Mouse (Mus musculus) liver, embryonic 12.5 days (tissue): ENCODE results near the gene Slc9a2. TPM values are rescaled to one million over a fixed set of nuclear protein-coding genes. Genes with fewer than 3 reads are reported as not detected.
"Not testable (repeated sequence)": the region's sequence is repeated elsewhere in the genome, so short reads cannot be mapped to it uniquely, and the experiment has no call there.

Experiments used
- ATAC-seq: fragments of 200-750 bp; cut with Nextera tagmentation; 2 replicates; pipeline ENCODE4 v1.8.0; 2017; ENCODE audit warnings: moderate number of reproducible peaks, mild to moderate bottlenecking, moderate library complexity
- H3K27ac ChIP-seq: fragments of 300-500 bp; sonication (generic); 2 replicates; pipeline ENCODE4 v1.5.1; 2016; ENCODE audit warnings: mild to moderate bottlenecking
- H3K27me3 ChIP-seq: fragments of 300-500 bp; sonication (generic); replicated peaks from 2 replicates; pipeline ENCODE4 v1.6.1; 2016; ENCODE audit warnings: mild to moderate bottlenecking, moderate library complexity
- H3K36me3 ChIP-seq: fragments of 300-500 bp; sonication (generic); 2 replicates; pipeline ENCODE4 v1.6.1; 2016; ENCODE audit warnings: mild to moderate bottlenecking, moderate library complexity
- H3K4me1 ChIP-seq: fragments of 300-500 bp; sonication (generic); 2 replicates; pipeline ENCODE4 v1.6.1; 2016
- H3K4me2 ChIP-seq: fragments of 300-500 bp; sonication (generic); 2 replicates; pipeline ENCODE4 v1.6.1; 2016; ENCODE audit warnings: mild to moderate bottlenecking, moderate library complexity
- H3K4me3 ChIP-seq: fragments of 300-500 bp; sonication (generic); 2 replicates; pipeline ENCODE4 v1.5.1; 2016; ENCODE audit warnings: mild to moderate bottlenecking, moderate library complexity
- H3K9ac ChIP-seq: fragments of 300-500 bp; sonication (generic); 2 replicates; pipeline ENCODE4 v1.6.1; 2016; ENCODE audit warnings: mild to moderate bottlenecking, moderate library complexity
- H3K9me3 ChIP-seq: fragments of 300-500 bp; sonication (generic); replicated peaks from 2 replicates; pipeline ENCODE4 v1.6.1; 2016; ENCODE audit warnings: mild to moderate bottlenecking, moderate library complexity
- WGBS: fragments of 180-500 bp; shearing (Covaris S2); methylation state at CpG from one replicate; pipeline ENCODE4 v1.1.7; 2016; ENCODE audit not compliant: insufficient replicate concordance; 5-methylcytosine and 5-hydroxymethylcytosine counted together
- polyA plus RNA-seq: library from polyadenylated mRNA; unstranded; fragments of >200 nt; fragmentation: Nextera tagmentation; extraction: Ambion mirVana; gene quantifications from 2 replicates; pipeline ENCODE4 v1.2.1, GENCODE M21; 2016

Slc9a2 gene
- polyA plus RNA-seq, 1 experiment from 2014 or later, result not detected

- Histone ChIP-seq H3K9me3 (no peaks in the 10 kb centered on the region), H3K4me2 (no peak overlapping the region), H3K4me3 (no peak overlapping the region), H3K27me3 (no peaks in the 10 kb centered on the region), H3K4me1 (no peaks in the 10 kb centered on the region), H3K9ac (no peak overlapping the region), H3K27ac (no peak overlapping the region), H3K36me3 (no peaks in the 10 kb centered on the region)
- ATAC-seq, result no peak
- 78% methylated on average over 1 of the region's 1 CpGs for WGBS
These were observed 48.3 kb downstream of the Slc9a2 start for GRCm38 (mm10) chr1:40728636-40729035.

GRCm38 (mm10) chr1:40737671-40738070, 57.3 kb downstream of the Slc9a2 start:
- Histone ChIP-seq H3K36me3 (no peaks in the 10 kb centered on the region), H3K27me3 (no peaks in the 10 kb centered on the region), H3K4me3 (no peak overlapping the region), H3K9ac (no peak overlapping the region), H3K27ac (no peak overlapping the region), H3K4me1 (no peaks in the 10 kb centered on the region), H3K4me2 (no peak overlapping the region), H3K9me3 (no peaks in the 10 kb centered on the region)
- ATAC-seq, result no peak
- 66% methylated on average over 8 of the region's 8 CpGs for WGBS

GRCm38 (mm10) chr1:40738246-40738645, 57.9 kb downstream of the Slc9a2 start:
- not testable (repeated sequence) for H3K4me3 ChIP-seq, ATAC-seq, H3K27ac ChIP-seq, H3K36me3 ChIP-seq, H3K9ac ChIP-seq, H3K27me3 ChIP-seq, H3K4me2 ChIP-seq, H3K4me1 ChIP-seq, H3K9me3 ChIP-seq
- WGBS, result 77% methylated on average over 9 of the region's 9 CpGs

- 68% methylated on average over 2 of the region's 2 CpGs for WGBS
- no peaks in the 10 kb centered on the region for H3K4me1 ChIP-seq
- no peaks in the 10 kb centered on the region for H3K27me3 ChIP-seq
- H3K4me2 ChIP-seq, result no peak overlapping the region
- no peak overlapping the region for H3K9ac ChIP-seq
- H3K4me3 ChIP-seq, result no peak overlapping the region
- no peaks in the 10 kb centered on the region for H3K36me3 ChIP-seq
- H3K27ac ChIP-seq, result no peak overlapping the region
- no peaks in the 10 kb centered on the region for H3K9me3 ChIP-seq
- ATAC-seq, result no peak
These were observed 60.4 kb downstream of the Slc9a2 start for GRCm38 (mm10) chr1:40740739-40741138.

- Histone ChIP-seq H3K4me3 (no peak overlapping the region), H3K9ac (no peak overlapping the region), H3K9me3 (no peaks in the 10 kb centered on the region), H3K36me3 (no peaks in the 10 kb centered on the region), H3K4me1 (no peaks in the 10 kb centered on the region), H3K27me3 (no peaks in the 10 kb centered on the region), H3K27ac (no peak overlapping the region), H3K4me2 (no peak overlapping the region)
- WGBS, result 60% methylated on average over 5 of the region's 5 CpGs
- ATAC-seq, result no peak
These were observed 65.7 kb downstream of the Slc9a2 start for GRCm38 (mm10) chr1:40746089-40746488.

GRCm38 (mm10) chr1:40759751-40760445, 79.5 kb downstream of the Slc9a2 start:
- 80% methylated on average over 6 of the region's 6 CpGs for WGBS
- Histone ChIP-seq H3K4me2 (no peak overlapping the region), H3K4me3 (no peak overlapping the region), H3K27ac (no peak overlapping the region), H3K36me3 (no peaks in the 10 kb centered on the region), H3K27me3 (no peaks in the 10 kb centered on the region), H3K4me1 (no peaks in the 10 kb centered on the region), H3K9me3 (no peaks in the 10 kb centered on the region), H3K9ac (no peak overlapping the region)
- no peak for ATAC-seq

- no peak overlapping the region for H3K4me3 ChIP-seq
- no peak for ATAC-seq
- 58% methylated on average over 1 of the region's 1 CpGs for WGBS
These were observed 83.7 kb downstream of the Slc9a2 start for GRCm38 (mm10) chr1:40764042-40764441.

GRCm38 (mm10) chr1:40764701-40765275, 84.4 kb downstream of the Slc9a2 start:
- H3K9ac ChIP-seq, result no peak overlapping the region
- H3K4me1 ChIP-seq, result no peaks in the 10 kb centered on the region
- no peak overlapping the region for H3K27ac ChIP-seq
- H3K9me3 ChIP-seq, result no peaks in the 10 kb centered on the region
- H3K4me3 ChIP-seq, result no peak overlapping the region
- no peaks in the 10 kb centered on the region for H3K36me3 ChIP-seq
- 69% methylated on average over 15 of the region's 15 CpGs for WGBS
- ATAC-seq, result no peak
- no peak overlapping the region for H3K4me2 ChIP-seq
- no peaks in the 10 kb centered on the region for H3K27me3 ChIP-seq

More at GRCm38 (mm10) chr1:40764042-40764441, 83.7 kb downstream of the Slc9a2 start:
- Histone ChIP-seq H3K4me1 (no peaks in the 10 kb centered on the region), H3K27ac (no peak overlapping the region), H3K9me3 (no peaks in the 10 kb centered on the region), H3K36me3 (no peaks in the 10 kb centered on the region), H3K4me2 (no peak overlapping the region), H3K9ac (no peak overlapping the region), H3K27me3 (no peaks in the 10 kb centered on the region)

GRCm38 (mm10) chr1:40765521-40765920, 85.1 kb downstream of the Slc9a2 start:
- Histone ChIP-seq H3K4me3 (no peak overlapping the region), H3K9me3 (no peaks in the 10 kb centered on the region), H3K9ac (no peak overlapping the region), H3K4me2 (no peak overlapping the region), H3K36me3 (no peaks in the 10 kb centered on the region), H3K27ac (no peak overlapping the region), H3K4me1 (peaks cover 4% of the 10 kb centered on the region), H3K27me3 (no peaks in the 10 kb centered on the region)
- WGBS, result 87% methylated on average over 12 of the region's 12 CpGs
- no peak for ATAC-seq

GRCm38 (mm10) chr1:40767588-40767987, 87.2 kb downstream of the Slc9a2 start:
- H3K27ac ChIP-seq, result no peak overlapping the region
- no peak overlapping the region for H3K4me2 ChIP-seq
- H3K9ac ChIP-seq, result no peak overlapping the region
- H3K4me1 ChIP-seq, result peaks cover 23% of the 10 kb centered on the region
- H3K27me3 ChIP-seq, result no peaks in the 10 kb centered on the region
- H3K4me3 ChIP-seq, result no peak overlapping the region
- no peak for ATAC-seq
- WGBS, result 66% methylated on average over 18 of the region's 18 CpGs
- H3K9me3 ChIP-seq, result no peaks in the 10 kb centered on the region
- no peaks in the 10 kb centered on the region for H3K36me3 ChIP-seq

- Histone ChIP-seq H3K4me2 (no peak overlapping the region), H3K27me3 (no peaks in the 10 kb centered on the region), H3K9me3 (no peaks in the 10 kb centered on the region), H3K27ac (no peak overlapping the region), H3K9ac (no peak overlapping the region), H3K36me3 (peaks cover under 1% of the 10 kb centered on the region; the same call in 1 of the 2 replicates), H3K4me3 (no peak overlapping the region), H3K4me1 (peaks cover 29% of the 10 kb centered on the region)
- ATAC-seq, result no peak
- WGBS, result 29% methylated on average over 6 of the region's 6 CpGs
These were observed 88.2 kb downstream of the Slc9a2 start for GRCm38 (mm10) chr1:40768606-40769005.

GRCm38 (mm10) chr1:40769331-40769894, 89.0 kb downstream of the Slc9a2 start:
- peaks cover 8% of the 10 kb centered on the region; the same call in 1 of the 2 replicates for H3K36me3 ChIP-seq
- 71% methylated on average over 4 of the region's 4 CpGs for WGBS
- H3K27ac ChIP-seq, result no peak overlapping the region
- H3K27me3 ChIP-seq, result no peaks in the 10 kb centered on the region
- peaks cover 29% of the 10 kb centered on the region for H3K4me1 ChIP-seq
- no peaks in the 10 kb centered on the region for H3K9me3 ChIP-seq
- H3K9ac ChIP-seq, result no peak overlapping the region
- no peak for ATAC-seq
- no peak overlapping the region for H3K4me2 ChIP-seq
- no peak overlapping the region for H3K4me3 ChIP-seq
